Mouse (Mus musculus): ENCODE measurements around the gene Tns4. TPM values are rescaled to one million over a fixed set of nuclear protein-coding genes. Genes with fewer than 3 reads are reported as not detected.

Gene Tns4
- polyA plus RNA-seq, 1 experiment from 2014 or later: 0.73 TPM

GRCm38 (mm10) chr11:99026899-99027440, 62.1 kb downstream of the Tns4 start:
- Histone ChIP-seq H3K9me3 (no peaks in the 10 kb centered on the region), H3K4me1 (replicated peaks) (peaks cover 14% of the 10 kb centered on the region), H3K27me3 (no peaks in the 10 kb centered on the region), H3K27ac (no peak overlapping the region), H3K4me3 (replicated peaks) (no peak overlapping the region), H3K4me2 (no peak overlapping the region), H3K9ac (replicated peaks) (no peak overlapping the region), H3K36me3 (peaks cover 7% of the 10 kb centered on the region)
- 79% methylated on average over 12 of the region's 12 CpGs for WGBS
- ATAC-seq (ENCODE audit: insufficient number of reproducible peaks, insufficient read depth, low FRiP score, low TSS enrichment, low read depth): no peak

- Histone ChIP-seq H3K4me2 (no peak overlapping the region), H3K4me1 (replicated peaks) (peaks cover 19% of the 10 kb centered on the region), H3K9me3 (no peaks in the 10 kb centered on the region), H3K4me3 (replicated peaks) (no peak overlapping the region), H3K27me3 (no peaks in the 10 kb centered on the region), H3K36me3 (peaks cover 17% of the 10 kb centered on the region), H3K9ac (replicated peaks) (no peak overlapping the region), H3K27ac (no peak overlapping the region)
- 81% methylated on average over 6 of the region's 6 CpGs for WGBS
- ATAC-seq (ENCODE audit: insufficient number of reproducible peaks, insufficient read depth, low FRiP score, low TSS enrichment, low read depth): no peak
Measured at GRCm38 (mm10) chr11:99025878-99026277, 63.2 kb downstream of the Tns4 start.

- peak overlapping the region; percentile 42 for H3K4me2 ChIP-seq
- H3K9me3 ChIP-seq: no peaks in the 10 kb centered on the region
- peak; percentile 7; the same call in 1 of the 2 replicates for ATAC-seq (ENCODE audit: insufficient number of reproducible peaks, insufficient read depth, low FRiP score, low TSS enrichment, low read depth)
- peaks cover 30% of the 10 kb centered on the region for H3K36me3 ChIP-seq
- H3K27me3 ChIP-seq: no peaks in the 10 kb centered on the region
- WGBS: 52% methylated on average over 18 of the region's 18 CpGs
- peak overlapping the region; percentile 77 for H3K4me3 ChIP-seq (replicated peaks)
- peaks cover 19% of the 10 kb centered on the region for H3K4me1 ChIP-seq (replicated peaks)
- 0 out of 2 replicates have a peak overlapping the region, but pooled peaks have one; percentile 29 for H3K27ac ChIP-seq
- no peak overlapping the region for H3K9ac ChIP-seq (replicated peaks)
Measured at GRCm38 (mm10) chr11:99024468-99025134, 64.5 kb downstream of the Tns4 start.

GRCm38 (mm10) chr11:99023500-99024467, 65.3 kb downstream of the Tns4 start, which contains the start of gene Top2a:
Gene Top2a, minus strand, starts transcription at chr11:99024189.
- Histone ChIP-seq H3K9me3 (no peaks in the 10 kb centered on the region), H3K4me1 (replicated peaks) (peaks cover 19% of the 10 kb centered on the region), H3K4me3 (replicated peaks) (peak within 1 kb of the TSS; percentile 77), H3K36me3 (peaks cover 38% of the 10 kb centered on the region), H3K27me3 (no peaks in the 10 kb centered on the region), H3K9ac (replicated peaks) (peak within 1 kb of the TSS; percentile 85), H3K27ac (peak within 1 kb of the TSS; percentile 79), H3K4me2 (peak within 1 kb of the TSS; percentile 69)
- peak; percentile 91 for ATAC-seq (ENCODE audit: insufficient number of reproducible peaks, insufficient read depth, low FRiP score, low TSS enrichment, low read depth)
- under 1% methylated on average over 54 of the region's 54 CpGs for whole genome bisulfite sequencing

- Histone ChIP-seq H3K27ac (peak overlapping the region; percentile 79; the same call in 1 of the 2 replicates), H3K36me3 (peaks cover 45% of the 10 kb centered on the region), H3K4me3 (replicated peaks) (peak overlapping the region; percentile 77), H3K4me2 (peak overlapping the region; percentile 69), H3K9ac (replicated peaks) (peak overlapping the region; percentile 85), H3K9me3 (no peaks in the 10 kb centered on the region), H3K4me1 (replicated peaks) (peaks cover 19% of the 10 kb centered on the region), H3K27me3 (no peaks in the 10 kb centered on the region)
- ATAC-seq (ENCODE audit: insufficient number of reproducible peaks, insufficient read depth, low FRiP score, low TSS enrichment, low read depth): no peak
- 10% methylated on average over 4 of the region's 4 CpGs for WGBS
Measured at GRCm38 (mm10) chr11:99023094-99023493, 66.0 kb downstream of the Tns4 start.

- Histone ChIP-seq H3K9ac (replicated peaks) (peak overlapping the region; percentile 85), H3K27ac (no peak overlapping the region), H3K36me3 (peaks cover 51% of the 10 kb centered on the region), H3K4me1 (replicated peaks) (peaks cover 19% of the 10 kb centered on the region), H3K4me3 (replicated peaks) (peak overlapping the region; percentile 77), H3K9me3 (no peaks in the 10 kb centered on the region), H3K4me2 (peak overlapping the region; percentile 69), H3K27me3 (no peaks in the 10 kb centered on the region)
- WGBS: 84% methylated on average over 5 of the region's 5 CpGs
- ATAC-seq (ENCODE audit: insufficient number of reproducible peaks, insufficient read depth, low FRiP score, low TSS enrichment, low read depth): no peak
Measured at GRCm38 (mm10) chr11:99022384-99022933, 66.6 kb downstream of the Tns4 start.

- no peaks in the 10 kb centered on the region for H3K27me3 ChIP-seq
- no peak overlapping the region for H3K9ac ChIP-seq (replicated peaks)
- no peak for ATAC-seq (ENCODE audit: insufficient number of reproducible peaks, insufficient read depth, low FRiP score, low TSS enrichment, low read depth)
- H3K9me3 ChIP-seq: no peaks in the 10 kb centered on the region
- no peak overlapping the region for H3K4me3 ChIP-seq (replicated peaks)
- H3K4me2 ChIP-seq: no peak overlapping the region
- peaks cover 19% of the 10 kb centered on the region for H3K4me1 ChIP-seq (replicated peaks)
- 95% methylated on average over 6 of the region's 6 CpGs for WGBS
- no peak overlapping the region for H3K27ac ChIP-seq
- peaks cover 77% of the 10 kb centered on the region for H3K36me3 ChIP-seq
Measured at GRCm38 (mm10) chr11:99019844-99020243, 69.3 kb downstream of the Tns4 start.

Other genes starting within 250 kb of the Tns4 start
- 5.6 and 5.8 TPM in 2 replicates for gene Wipf2, start 225.7 kb downstream of the Tns4 start, polyA plus RNA-seq (2016; fragmentation: Nextera tagmentation; extraction: Ambion mirVana)
- 44.8 and 48.5 TPM in 2 replicates for gene Cdc6, start 181.5 kb downstream of the Tns4 start, polyA plus RNA-seq (2016; fragmentation: Nextera tagmentation; extraction: Ambion mirVana)
- 47.1 TPM in 2 replicates for gene Rara, start 161.5 kb downstream of the Tns4 start, polyA plus RNA-seq (2016; fragmentation: Nextera tagmentation; extraction: Ambion mirVana)
- gene Gjd3, start 106.3 kb downstream of the Tns4 start, polyA plus RNA-seq (2016; fragmentation: Nextera tagmentation; extraction: Ambion mirVana): 0.51 TPM in 1 of 2 replicates, not detected in the other
- gene Top2a, start 65.1 kb downstream of the Tns4 start, polyA plus RNA-seq (2016; fragmentation: Nextera tagmentation; extraction: Ambion mirVana): 347 and 362 TPM in 2 replicates
- 1,037 and 1,115 TPM in 2 replicates for gene Igfbp4, start 48.1 kb downstream of the Tns4 start, polyA plus RNA-seq (2016; fragmentation: Nextera tagmentation; extraction: Ambion mirVana)
- 0.40 and 0.49 TPM in 2 replicates for gene Ccr7, start 65.8 kb upstream of the Tns4 start, polyA plus RNA-seq (2016; fragmentation: Nextera tagmentation; extraction: Ambion mirVana)
- gene Smarce1, start 141.7 kb upstream of the Tns4 start, polyA plus RNA-seq (2016; fragmentation: Nextera tagmentation; extraction: Ambion mirVana): 403 and 407 TPM in 2 replicates
- 0.15 and 0.36 TPM in 2 replicates for gene Krt222, start 154.8 kb upstream of the Tns4 start, polyA plus RNA-seq (2016; fragmentation: Nextera tagmentation; extraction: Ambion mirVana)
- gene Krt24, start 196.0 kb upstream of the Tns4 start, polyA plus RNA-seq (2016; fragmentation: Nextera tagmentation; extraction: Ambion mirVana): 0.21 and 0.41 TPM in 2 replicates
- not detected in 2 replicates for gene Krt25, start 233.6 kb upstream of the Tns4 start, polyA plus RNA-seq (2016; fragmentation: Nextera tagmentation; extraction: Ambion mirVana)
- gene Krt26, start 248.7 kb upstream of the Tns4 start, polyA plus RNA-seq (2016; fragmentation: Nextera tagmentation; extraction: Ambion mirVana): not detected in 2 replicates